Mouse (Mus musculus): ENCODE results near the gene Bap1.

- TF ChIP-seq CTCF (IDR thresholded peaks at IDR 0.05; ENCODE audit: insufficient read depth, low read length) (no peak), POLR2A (IDR thresholded peaks at IDR 0.05; ENCODE audit: borderline replicate concordance, extremely low read depth, low read depth, low read length) (no peak)
Observed at GRCm38 (mm10) chr14:31226978-31227377, 24.3 kb upstream of the Bap1 start.
